Mouse (Mus musculus) E14TG2a.4 (cell line): ENCODE measurements around the gene Gm17660.

Experiments
- CTCF ChIP-seq: conservative IDR thresholded peaks from 2 replicates; pipeline ENCODE4 v1.5.1; 2014; ENCODE audit warnings: low read length
- POU5F1 ChIP-seq: IDR thresholded peaks from 2 replicates; pipeline ENCODE4 v1.6.1; 2014; ENCODE audit warnings: low read length, borderline replicate concordance

DNA sequence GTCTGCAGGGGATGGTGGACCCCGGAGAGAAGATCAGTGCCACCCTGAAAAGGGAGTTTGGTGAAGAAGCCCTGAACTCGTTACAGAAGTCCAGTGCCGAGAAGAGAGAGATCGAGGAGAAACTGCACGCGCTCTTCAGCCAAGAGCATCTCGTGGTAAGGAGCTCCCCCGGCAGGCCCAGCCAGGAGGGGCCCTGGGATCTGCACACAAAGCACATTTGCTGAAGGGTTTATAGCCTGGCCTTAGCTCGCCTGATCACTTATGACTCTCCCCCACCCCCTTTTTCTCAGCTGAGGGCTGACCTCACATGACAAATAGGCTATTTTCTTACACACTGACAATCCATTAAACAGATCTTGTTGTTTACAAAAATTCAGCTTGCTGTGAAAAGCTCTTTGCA is 17.8 kb downstream of the Gm17660 start:
- TF ChIP-seq CTCF = no peak
- TF ChIP-seq POU5F1 = no peak
